ENCODE assay signal across 12 mouse cellular contexts in the genomic region with DNA sequence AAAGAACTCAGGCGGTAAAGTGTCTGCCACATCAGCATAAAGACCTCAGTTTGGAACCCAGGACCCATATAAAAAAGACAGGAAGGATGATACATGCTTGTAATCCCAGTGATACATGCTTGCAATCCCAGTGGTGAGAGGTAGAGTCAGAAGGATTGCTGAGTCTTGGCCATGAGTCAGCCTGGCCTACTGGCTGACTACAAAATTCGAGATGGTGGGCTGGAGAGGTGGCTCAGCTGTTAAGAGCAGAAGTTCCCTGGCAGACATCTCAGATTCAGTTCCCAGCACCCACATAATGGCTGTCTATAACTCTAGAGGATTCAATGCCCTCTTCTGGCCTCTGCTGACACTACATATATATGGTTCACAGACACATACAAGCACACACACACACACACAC.
"Had no signal": no experiment of that assay in that cellular context is flagged by ENCODE, and none has a peak within 500 bp of the region (broad histone marks: within the 10 kb centered on the region; RNA-seq: fewer than 3 reads in every experiment).

No protein-coding gene starts in this region.

- DNase-seq: retina, postnatal 1 day; right cerebral cortex, adult 18-20 months; right cerebral cortex, postnatal 14 days; right cerebral cortex, postnatal 25 days; right cerebral cortex, postnatal 4 days; spleen, adult 18-20 months; thymus, adult 18-20 months; thymus, adult 2 months; thymus, postnatal 14 days; thymus, postnatal 25 days; thymus, postnatal 36 days; thymus, postnatal 4 days had no signal
